Mouse (Mus musculus): Measurements from ENCODE around the gene Nsg2. TPM values are rescaled to one million over a fixed set of nuclear protein-coding genes. Genes with fewer than 3 reads are reported as not detected.
"Not testable (repeated sequence)": the region's sequence is repeated elsewhere in the genome, so short reads cannot be mapped to it uniquely, and the experiment has no call there.

The Nsg2 gene
- polyA plus RNA-seq, 1 experiment, result 299 TPM

GRCm38 (mm10) chr11:31992535-31992934 is 7.7 kb upstream of the Nsg2 start:
- Histone ChIP-seq H3K27ac (ENCODE audit: control insufficient read depth, insufficient read depth, low read length) (no peak overlapping the region), H3K36me3 (ENCODE audit: control insufficient read depth, insufficient read depth, low read length) (no peaks in the 10 kb centered on the region), H3K4me1 (replicated peaks; ENCODE audit: control insufficient read depth, insufficient read depth, low read length) (peaks cover 4% of the 10 kb centered on the region), H3K4me3 (ENCODE audit: control insufficient read depth, insufficient read depth, low read length) (no peak overlapping the region), H3K27me3 (ENCODE audit: control insufficient read depth, insufficient read depth, low read length) (no peaks in the 10 kb centered on the region)
- no peak for TF ChIP-seq POLR2A (IDR thresholded peaks at IDR 0.05; ENCODE audit: control insufficient read depth, extremely low read depth, insufficient read depth, low read length, poor library complexity)
- 82% methylated on average over 3 of the region's 3 CpGs for WGBS
- DNase-seq, result no peak

- peak overlapping the region; percentile 96 for H3K27ac ChIP-seq (ENCODE audit: control insufficient read depth, insufficient read depth, low read length)
- peak; percentile 72 for DNase-seq
These were observed 547 bp upstream of the Nsg2 start for GRCm38 (mm10) chr11:31999716-32000115.

GRCm38 (mm10) chr11:32001181-32001910 is 1.1 kb downstream of the Nsg2 start:
- WGBS, result 48% methylated on average over 11 of the region's 11 CpGs

More at GRCm38 (mm10) chr11:31999716-32000115, 547 bp upstream of the Nsg2 start:
- Histone ChIP-seq H3K4me1 (replicated peaks; ENCODE audit: control insufficient read depth, insufficient read depth, low read length) (peaks cover 35% of the 10 kb centered on the region), H3K4me3 (ENCODE audit: control insufficient read depth, insufficient read depth, low read length) (no peak overlapping the region), H3K36me3 (ENCODE audit: control insufficient read depth, insufficient read depth, low read length) (peaks cover 12% of the 10 kb centered on the region), H3K27me3 (ENCODE audit: control insufficient read depth, insufficient read depth, low read length) (no peaks in the 10 kb centered on the region)
- TF ChIP-seq CTCF (IDR thresholded peaks at IDR 0.05; ENCODE audit: borderline replicate concordance, control insufficient read depth, extremely low read depth, insufficient read depth, low read length, poor library complexity) (no peak), POLR2A (IDR thresholded peaks at IDR 0.05; ENCODE audit: control insufficient read depth, extremely low read depth, insufficient read depth, low read length, poor library complexity) (no peak)
- WGBS, result 28% methylated on average over 2 of the region's 2 CpGs

GRCm38 (mm10) chr11:32002670-32003072 is 2.4 kb downstream of the Nsg2 start:
- Histone ChIP-seq H3K27me3 (ENCODE audit: control insufficient read depth, insufficient read depth, low read length) (no peaks in the 10 kb centered on the region), H3K4me1 (replicated peaks; ENCODE audit: control insufficient read depth, insufficient read depth, low read length) (peaks cover 33% of the 10 kb centered on the region), H3K27ac (ENCODE audit: control insufficient read depth, insufficient read depth, low read length) (peak overlapping the region; percentile 48; the same call in 1 of the 2 replicates), H3K4me3 (ENCODE audit: control insufficient read depth, insufficient read depth, low read length) (peak overlapping the region; percentile 30), H3K36me3 (ENCODE audit: control insufficient read depth, insufficient read depth, low read length) (peaks cover 39% of the 10 kb centered on the region)
- 67% methylated on average over 5 of the region's 5 CpGs for WGBS
- no peak for TF ChIP-seq POLR2A (IDR thresholded peaks at IDR 0.05; ENCODE audit: control insufficient read depth, extremely low read depth, insufficient read depth, low read length, poor library complexity)
- TF ChIP-seq CTCF (IDR thresholded peaks at IDR 0.05; ENCODE audit: borderline replicate concordance, control insufficient read depth, extremely low read depth, insufficient read depth, low read length, poor library complexity), result no peak
- no peak for DNase-seq

More at GRCm38 (mm10) chr11:32001181-32001910, 1.1 kb downstream of the Nsg2 start:
- peak overlapping the region; percentile 55 for H3K27ac ChIP-seq (ENCODE audit: control insufficient read depth, insufficient read depth, low read length)
- H3K36me3 ChIP-seq (ENCODE audit: control insufficient read depth, insufficient read depth, low read length), result peaks cover 26% of the 10 kb centered on the region
- TF ChIP-seq POLR2A (IDR thresholded peaks at IDR 0.05; ENCODE audit: control insufficient read depth, extremely low read depth, insufficient read depth, low read length, poor library complexity) (no peak), CTCF (IDR thresholded peaks at IDR 0.05; ENCODE audit: borderline replicate concordance, control insufficient read depth, extremely low read depth, insufficient read depth, low read length, poor library complexity) (no peak)
- H3K27me3 ChIP-seq (ENCODE audit: control insufficient read depth, insufficient read depth, low read length), result no peaks in the 10 kb centered on the region
- peak; percentile 27 for DNase-seq
- peaks cover 35% of the 10 kb centered on the region for H3K4me1 ChIP-seq (replicated peaks; ENCODE audit: control insufficient read depth, insufficient read depth, low read length)
- peak overlapping the region; percentile 49 for H3K4me3 ChIP-seq (ENCODE audit: control insufficient read depth, insufficient read depth, low read length)

GRCm38 (mm10) chr11:32008049-32008448 is 7.8 kb downstream of the Nsg2 start:
- 96% methylated on average over 3 of the region's 3 CpGs for WGBS
- H3K27ac ChIP-seq (ENCODE audit: control insufficient read depth, insufficient read depth, low read length); H3K4me3 ChIP-seq (ENCODE audit: control insufficient read depth, insufficient read depth, low read length); DNase-seq; H3K27me3 ChIP-seq (ENCODE audit: control insufficient read depth, insufficient read depth, low read length): not testable (repeated sequence)
- H3K4me1 ChIP-seq (replicated peaks; ENCODE audit: control insufficient read depth, insufficient read depth, low read length), result peaks cover 42% of the 10 kb centered on the region
- H3K36me3 ChIP-seq (ENCODE audit: control insufficient read depth, insufficient read depth, low read length), result peaks cover 40% of the 10 kb centered on the region

- WGBS, result 97% methylated on average over 3 of the region's 3 CpGs
- H3K27ac ChIP-seq (ENCODE audit: control insufficient read depth, insufficient read depth, low read length), result no peak overlapping the region
- no peaks in the 10 kb centered on the region for H3K27me3 ChIP-seq (ENCODE audit: control insufficient read depth, insufficient read depth, low read length)
- H3K4me3 ChIP-seq (ENCODE audit: control insufficient read depth, insufficient read depth, low read length), result no peak overlapping the region
- peaks cover 43% of the 10 kb centered on the region for H3K4me1 ChIP-seq (replicated peaks; ENCODE audit: control insufficient read depth, insufficient read depth, low read length)
- TF ChIP-seq CTCF (IDR thresholded peaks at IDR 0.05; ENCODE audit: borderline replicate concordance, control insufficient read depth, extremely low read depth, insufficient read depth, low read length, poor library complexity) (no peak), POLR2A (IDR thresholded peaks at IDR 0.05; ENCODE audit: control insufficient read depth, extremely low read depth, insufficient read depth, low read length, poor library complexity) (no peak)
- H3K36me3 ChIP-seq (ENCODE audit: control insufficient read depth, insufficient read depth, low read length), result peaks cover 37% of the 10 kb centered on the region
- DNase-seq, result no peak
These were observed 8.6 kb downstream of the Nsg2 start for GRCm38 (mm10) chr11:32008852-32009251.
